Mouse (Mus musculus) lung, postnatal 0 days (tissue): ENCODE results near the gene Zfp335. TPM values are rescaled to one million over a fixed set of nuclear protein-coding genes. Genes with fewer than 3 reads are reported as not detected.

ENCODE experiments used
- ATAC-seq: fragments of 200-750 bp; cut with Nextera tagmentation; 2 replicates; pipeline ENCODE4 v1.8.0; 2017; ENCODE audit warnings: moderate library complexity
- DNase-seq: peaks from one replicate; pipeline ENCODE4 v3.0.0-alpha.2; 2016; ENCODE audit warnings: low spot score
- H3K27ac ChIP-seq: fragments of 300-500 bp; sonication (generic); 2 replicates; pipeline ENCODE4 v1.5.1; 2014; ENCODE audit warnings: antibody characterized with exemption, mild to moderate bottlenecking, low read length, mixed read lengths
- H3K27me3 ChIP-seq: fragments of 300-500 bp; sonication (generic); replicated peaks from 2 replicates; pipeline ENCODE4 v1.6.1; 2014; ENCODE audit warnings: low read length, mixed read lengths; ENCODE audit not compliant: insufficient read depth
- H3K36me3 ChIP-seq: fragments of 300-500 bp; sonication (generic); 2 replicates; pipeline ENCODE4 v1.6.1; 2014; ENCODE audit warnings: low read length, mixed read lengths; ENCODE audit not compliant: insufficient read depth
- H3K4me1 ChIP-seq: fragments of 300-500 bp; sonication (generic); 2 replicates; pipeline ENCODE4 v1.6.1; 2014; ENCODE audit warnings: antibody characterized with exemption, low read depth, low read length, mixed read lengths; ENCODE audit not compliant: insufficient read depth
- H3K4me2 ChIP-seq: fragments of 300-500 bp; sonication (generic); replicated peaks from 2 replicates; pipeline ENCODE4 v1.6.1; 2014; ENCODE audit warnings: low read depth, mild to moderate bottlenecking, low read length, moderate library complexity, mixed read lengths
- H3K4me3 ChIP-seq: fragments of 300-500 bp; sonication (generic); 2 replicates; pipeline ENCODE4 v1.5.1; 2014; ENCODE audit warnings: low read depth, low read length
- H3K9ac ChIP-seq: fragments of 300-500 bp; sonication (generic); replicated peaks from 2 replicates; pipeline ENCODE4 v1.6.1; 2014; ENCODE audit warnings: low read depth, mild to moderate bottlenecking
- H3K9me3 ChIP-seq: fragments of 300-500 bp; sonication (generic); 2 replicates; pipeline ENCODE4 v1.6.1; 2016; ENCODE audit warnings: low read length, mixed read lengths
- CTCF ChIP-seq: IDR thresholded peaks from 2 replicates; pipeline ENCODE4 v1.5.1; 2016; ENCODE audit warnings: antibody characterized with exemption, mild to moderate bottlenecking
- EP300 ChIP-seq: IDR thresholded peaks from 2 replicates; pipeline ENCODE4 v1.6.1; 2016; ENCODE audit warnings: antibody characterized with exemption, mild to moderate bottlenecking, control low read depth
- WGBS: fragments of 180-500 bp; shearing (Covaris S2); extraction: QIAGEN DNeasy Blood & Tissue Kit; methylation state at CpG from one replicate; pipeline ENCODE4 v1.1.7; 2014; 5-methylcytosine and 5-hydroxymethylcytosine counted together
- polyA plus RNA-seq: library from polyadenylated mRNA; unstranded; fragments of >200 nt; fragmentation: Nextera tagmentation; extraction: Ambion mirVana; gene quantifications from 2 replicates; pipeline ENCODE4 v1.2.1, GENCODE M21; 2015

Zfp335 gene
- polyA plus RNA-seq, 1 experiment from 2014 or later = 5.2 TPM

DNA sequence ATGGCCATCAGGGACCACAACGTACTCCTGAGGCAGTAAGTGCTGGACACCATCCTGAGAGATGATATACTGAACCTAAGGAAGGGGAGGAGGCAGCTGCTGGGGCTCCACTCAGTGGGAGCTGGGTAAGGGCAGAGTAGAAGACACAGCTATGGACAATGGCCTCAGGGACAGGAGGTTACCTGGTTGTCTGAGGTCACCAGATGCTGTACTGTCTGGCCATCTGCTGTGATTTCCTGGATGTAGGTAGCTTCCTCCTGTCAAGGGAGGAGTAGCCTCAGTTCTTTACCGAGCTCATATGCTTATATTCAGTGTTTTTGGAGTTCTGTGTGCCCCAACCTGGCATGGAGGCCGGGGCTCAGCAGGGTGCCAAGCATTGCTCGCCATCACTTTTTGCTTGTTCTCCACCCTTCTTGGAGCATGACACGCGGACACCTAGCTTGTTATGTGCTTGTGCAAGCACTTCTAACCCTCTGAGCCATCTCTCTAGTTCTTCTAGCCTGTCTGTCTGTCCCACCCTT lies 18.8 kb downstream of the Zfp335 start:
- Histone ChIP-seq H3K4me1 (no peaks in the 10 kb centered on the region), H3K27ac (no peak overlapping the region), H3K27me3 (no peaks in the 10 kb centered on the region), H3K9ac (no peak overlapping the region), H3K4me2 (no peak overlapping the region), H3K9me3 (no peaks in the 10 kb centered on the region), H3K4me3 (no peak overlapping the region), H3K36me3 (peaks cover 71% of the 10 kb centered on the region)
- no peak for DNase-seq
- WGBS = 89% methylated on average over 6 of the region's 6 CpGs
- ATAC-seq = no peak
- TF ChIP-seq CTCF (no peak), EP300 (no peak)

DNA sequence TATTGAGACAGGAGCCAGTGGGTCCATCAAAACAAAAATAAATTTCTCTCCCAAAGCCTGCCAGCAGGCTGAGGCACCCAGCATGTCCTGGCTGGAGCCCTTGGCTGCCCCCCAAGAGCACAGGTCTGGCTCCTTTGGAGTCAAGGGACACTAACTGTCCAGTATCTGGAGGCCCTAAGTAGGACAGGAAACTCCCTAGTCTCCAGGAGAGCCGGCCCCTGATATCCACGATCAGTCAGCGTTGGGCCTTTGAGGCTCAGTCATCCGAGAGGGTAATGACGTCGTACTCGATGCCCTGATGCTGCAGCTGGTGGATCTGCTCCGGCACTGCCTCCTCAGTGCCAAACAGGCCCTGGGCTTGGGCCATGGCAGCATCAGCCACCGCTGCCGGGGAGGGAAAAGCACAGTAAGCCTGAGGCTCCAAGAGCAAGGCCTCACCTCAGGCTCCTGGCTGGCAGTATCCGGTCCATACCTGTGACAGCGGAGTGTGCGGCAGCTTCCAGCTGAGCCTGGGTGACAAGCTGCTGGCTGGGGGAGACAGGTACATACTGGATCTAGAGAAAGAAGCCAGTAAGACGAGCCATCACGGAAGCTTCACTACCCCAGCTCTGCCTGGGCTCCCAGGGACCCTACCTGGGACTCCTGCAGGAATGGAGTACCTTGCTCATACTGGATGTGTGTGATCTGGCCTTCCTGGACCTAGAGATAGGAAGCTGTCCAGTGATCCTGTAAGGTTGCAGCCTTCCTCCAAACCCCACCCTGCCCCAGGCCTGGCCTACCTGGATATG lies 19.5 kb downstream of the Zfp335 start:
- ATAC-seq (no peak), DNase-seq (no peak)
- Histone ChIP-seq H3K36me3 (peaks cover 69% of the 10 kb centered on the region), H3K4me1 (no peaks in the 10 kb centered on the region), H3K27me3 (no peaks in the 10 kb centered on the region), H3K4me3 (no peak overlapping the region), H3K9me3 (no peaks in the 10 kb centered on the region), H3K9ac (no peak overlapping the region), H3K4me2 (no peak overlapping the region), H3K27ac (no peak overlapping the region)
- 92% methylated on average over 15 of the region's 15 CpGs for WGBS
- TF ChIP-seq CTCF (no peak), EP300 (no peak)

DNA sequence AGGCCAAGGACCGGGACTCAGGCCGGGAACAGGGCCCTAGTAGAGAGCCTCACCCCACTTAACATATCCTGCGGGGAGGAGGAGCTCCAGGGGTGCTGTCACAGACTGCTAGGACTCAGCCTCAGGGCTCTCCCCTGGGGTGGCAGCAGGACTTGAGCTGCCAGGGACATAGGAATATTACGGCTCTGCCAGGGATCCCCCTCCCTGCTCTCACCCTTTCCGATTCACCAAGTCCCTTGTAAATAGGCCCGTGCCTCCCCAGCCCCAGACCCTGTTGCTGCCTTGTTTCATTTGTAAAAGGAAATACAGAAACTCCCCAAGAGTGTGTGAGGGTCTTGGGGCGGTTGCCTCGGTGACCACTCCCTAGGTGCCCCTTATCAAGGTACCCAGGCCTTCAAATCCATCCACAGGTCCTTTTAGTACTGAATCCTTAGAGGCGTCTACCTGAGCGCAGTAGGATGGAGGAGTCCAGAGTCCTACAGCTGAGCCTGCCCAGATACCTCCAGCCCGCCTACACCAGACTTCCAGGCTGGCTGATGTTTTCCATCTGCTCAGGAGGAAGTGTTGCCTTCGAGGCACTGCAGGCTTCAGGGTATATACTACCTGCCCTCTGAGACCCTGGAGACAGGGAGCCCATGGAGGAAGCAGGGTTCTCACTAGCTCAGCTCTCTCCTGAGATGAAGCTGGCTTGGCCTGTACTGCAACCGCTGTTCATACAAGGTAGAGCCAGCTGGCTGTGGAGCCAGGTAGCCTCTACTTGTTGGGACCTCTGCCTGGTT lies 20.3 kb downstream of the Zfp335 start:
- WGBS = 78% methylated on average over 13 of the region's 13 CpGs
- no peak overlapping the region for H3K4me3 ChIP-seq
- H3K4me1 ChIP-seq = no peaks in the 10 kb centered on the region
- ATAC-seq = no peak
- no peaks in the 10 kb centered on the region for H3K27me3 ChIP-seq
- H3K9ac ChIP-seq = no peak overlapping the region
- no peak for TF ChIP-seq CTCF
- TF ChIP-seq EP300 = no peak
- H3K36me3 ChIP-seq = peaks cover 70% of the 10 kb centered on the region
- DNase-seq = no peak
- H3K27ac ChIP-seq = no peak overlapping the region
- H3K4me2 ChIP-seq = no peak overlapping the region
- no peaks in the 10 kb centered on the region for H3K9me3 ChIP-seq

DNA sequence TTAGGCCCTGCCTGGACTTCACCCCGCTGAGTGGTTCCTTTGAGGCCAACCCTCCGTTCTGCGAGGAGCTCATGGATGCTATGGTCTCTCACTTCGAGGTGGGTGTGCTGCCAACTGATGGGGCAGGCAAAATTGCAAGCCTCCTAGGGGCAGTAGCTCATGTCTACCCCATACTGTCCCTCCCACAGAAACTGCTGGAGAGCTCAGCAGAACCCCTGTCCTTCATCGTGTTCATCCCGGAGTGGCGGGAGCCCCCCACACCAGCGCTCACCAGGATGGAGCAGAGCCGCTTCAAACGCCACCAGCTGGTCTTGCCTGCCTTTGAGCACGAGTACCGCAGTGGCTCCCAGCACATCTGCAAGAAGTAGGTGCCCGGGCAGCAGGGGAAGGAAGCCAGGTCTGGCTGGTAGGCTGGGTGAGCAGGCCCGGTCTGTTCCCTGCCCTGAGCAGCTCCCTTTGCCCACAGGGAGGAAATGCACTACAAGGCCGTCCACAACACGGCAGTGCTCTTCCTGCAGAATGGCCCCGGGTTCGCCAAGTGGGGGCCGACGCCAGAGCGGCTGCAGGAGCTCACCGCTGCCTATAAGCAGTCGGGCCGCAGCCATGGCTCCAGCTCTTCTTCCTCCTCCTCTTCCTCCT lies 21.0 kb downstream of the Zfp335 start:
- H3K27ac ChIP-seq = no peak overlapping the region
- WGBS = 89% methylated on average over 24 of the region's 24 CpGs
- ATAC-seq = no peak

DNA sequence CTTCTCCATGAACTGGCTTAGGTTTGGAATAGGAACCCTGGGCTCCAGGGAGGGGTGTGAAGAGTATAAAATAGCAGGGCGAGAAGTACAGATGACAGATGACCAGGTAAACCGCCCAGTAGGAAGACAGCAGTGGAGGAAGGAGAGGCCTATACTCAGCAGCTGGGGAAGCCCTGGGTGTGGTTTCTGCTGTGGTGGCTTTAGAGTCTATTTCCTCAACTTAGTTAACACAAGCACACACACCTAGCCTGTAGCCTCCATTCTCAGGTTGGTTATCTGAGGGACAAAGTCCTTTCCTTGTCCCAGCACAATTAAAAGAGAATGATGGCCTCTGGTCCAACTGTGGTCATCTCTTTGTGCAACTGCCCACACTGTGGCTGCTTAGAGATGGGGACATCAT lies 21.6 kb downstream of the Zfp335 start:
- Histone ChIP-seq H3K36me3 (peaks cover 70% of the 10 kb centered on the region), H3K4me3 (no peak overlapping the region), H3K9ac (no peak overlapping the region), H3K4me2 (no peak overlapping the region), H3K27me3 (no peaks in the 10 kb centered on the region), H3K4me1 (no peaks in the 10 kb centered on the region), H3K9me3 (no peaks in the 10 kb centered on the region), H3K27ac (no peak overlapping the region)
- TF ChIP-seq EP300 = no peak
- no peak for TF ChIP-seq CTCF
- ATAC-seq = no peak
- 83% methylated on average over 2 of the region's 2 CpGs for WGBS
- DNase-seq = no peak

More for the DNA sequence above, 21.0 kb downstream of the Zfp335 start:
- no peak overlapping the region for H3K4me2 ChIP-seq
- no peak overlapping the region for H3K4me3 ChIP-seq
- H3K36me3 ChIP-seq = peaks cover 67% of the 10 kb centered on the region
- H3K27me3 ChIP-seq = no peaks in the 10 kb centered on the region
- no peak for DNase-seq
- H3K4me1 ChIP-seq = no peaks in the 10 kb centered on the region
- no peaks in the 10 kb centered on the region for H3K9me3 ChIP-seq
- no peak overlapping the region for H3K9ac ChIP-seq
- no peak for TF ChIP-seq CTCF
- TF ChIP-seq EP300 = no peak

DNA sequence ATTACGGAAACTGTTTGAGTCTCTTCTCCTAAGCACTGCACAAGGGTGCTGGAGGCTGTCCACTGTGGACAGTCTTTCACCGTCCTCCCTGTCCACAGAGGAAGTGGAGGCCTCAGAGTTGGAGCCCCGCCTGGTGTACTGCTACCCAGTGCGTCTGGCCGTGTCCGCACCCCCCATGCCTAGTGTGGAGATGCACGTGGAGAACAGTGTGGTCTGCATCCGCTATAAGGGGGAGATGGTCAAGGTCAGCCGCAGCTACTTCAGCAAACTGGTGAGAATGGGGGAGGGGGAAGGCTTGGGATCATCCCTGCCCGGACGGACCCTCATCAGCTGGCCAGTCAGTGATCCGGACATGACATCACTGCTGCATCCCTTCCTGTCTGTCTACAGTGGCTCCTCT lies 22.6 kb downstream of the Zfp335 start:
- Histone ChIP-seq H3K4me3 (no peak overlapping the region), H3K4me2 (no peak overlapping the region), H3K36me3 (peaks cover 76% of the 10 kb centered on the region), H3K27ac (no peak overlapping the region), H3K27me3 (no peaks in the 10 kb centered on the region), H3K9me3 (no peaks in the 10 kb centered on the region), H3K4me1 (no peaks in the 10 kb centered on the region), H3K9ac (no peak overlapping the region)
- WGBS = 80% methylated on average over 12 of the region's 12 CpGs
- ATAC-seq (0 out of 2 replicates have a peak, but pooled peaks have one; percentile 16), DNase-seq (no peak)
- TF ChIP-seq EP300 = no peak
